Mouse (Mus musculus) bone marrow macrophage, adult 2 months (primary cell): ENCODE results near the gene Cftr. TPM values are rescaled to one million over a fixed set of nuclear protein-coding genes. Genes with fewer than 3 reads are reported as not detected.

ENCODE experiments used
- H3K27ac ChIP-seq: 2 replicates; pipeline ENCODE4 v1.5.1; 2012; ENCODE audit warnings: low read depth, low read length; ENCODE audit not compliant: insufficient read depth
- H3K4me1 ChIP-seq: 2 replicates; pipeline ENCODE4 v1.6.1; 2012; ENCODE audit warnings: low read length; ENCODE audit not compliant: control insufficient read depth, insufficient read depth
- H3K4me3 ChIP-seq: 2 replicates; pipeline ENCODE4 v1.5.1; 2012; ENCODE audit warnings: mild to moderate bottlenecking, low read length, moderate library complexity; ENCODE audit not compliant: insufficient read depth
- CTCF ChIP-seq: IDR thresholded peaks from 2 replicates; pipeline ENCODE4 v1.5.1; 2012; ENCODE audit warnings: low read depth, mild to moderate bottlenecking, low read length, moderate library complexity
- POLR2A ChIP-seq: IDR thresholded peaks from 2 replicates; pipeline ENCODE4 v1.6.1; 2012; ENCODE audit warnings: mild to moderate bottlenecking, low read depth, low read length, borderline replicate concordance
- polyA plus RNA-seq: library from polyadenylated mRNA; stranded (reverse); fragments of >200 nt; gene quantifications from 2 replicates; pipeline ENCODE4 v1.2.4, GENCODE M21; 2012; ENCODE audit not compliant: missing spikeins, insufficient read depth, insufficient read length

The Cftr gene
- polyA plus RNA-seq, 1 experiment, result not detected

DNA sequence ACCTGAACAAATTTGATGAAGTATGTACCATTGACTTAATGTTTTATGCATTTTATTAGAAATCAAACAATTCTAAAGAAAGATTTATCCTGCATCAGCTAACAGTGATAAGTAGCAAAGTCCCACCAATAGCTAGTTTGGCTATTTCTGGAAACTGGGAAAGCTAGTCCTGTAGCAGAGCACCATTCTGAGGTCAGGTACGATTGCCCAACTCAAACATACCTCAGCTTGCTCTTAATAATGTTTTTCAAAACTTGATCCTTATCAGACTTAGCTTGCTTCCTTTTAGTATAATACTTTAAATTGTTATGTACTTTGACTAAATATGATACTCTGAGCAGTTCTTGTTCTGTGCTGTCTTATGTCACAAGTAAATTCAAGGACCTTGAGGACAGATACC, 50.2 kb downstream of the Cftr start:
- no peak overlapping the region for H3K27ac ChIP-seq
- TF ChIP-seq POLR2A (no peak), CTCF (no peak)
- no peaks in the 10 kb centered on the region for H3K4me1 ChIP-seq
- no peak overlapping the region for H3K4me3 ChIP-seq

- no peak for TF ChIP-seq CTCF
- no peak for TF ChIP-seq POLR2A
- Histone ChIP-seq H3K4me3 (no peak overlapping the region), H3K4me1 (no peaks in the 10 kb centered on the region), H3K27ac (no peak overlapping the region)
These were observed 52.7 kb downstream of the Cftr start for GRCm38 (mm10) chr6:18223206-18223605.

DNA sequence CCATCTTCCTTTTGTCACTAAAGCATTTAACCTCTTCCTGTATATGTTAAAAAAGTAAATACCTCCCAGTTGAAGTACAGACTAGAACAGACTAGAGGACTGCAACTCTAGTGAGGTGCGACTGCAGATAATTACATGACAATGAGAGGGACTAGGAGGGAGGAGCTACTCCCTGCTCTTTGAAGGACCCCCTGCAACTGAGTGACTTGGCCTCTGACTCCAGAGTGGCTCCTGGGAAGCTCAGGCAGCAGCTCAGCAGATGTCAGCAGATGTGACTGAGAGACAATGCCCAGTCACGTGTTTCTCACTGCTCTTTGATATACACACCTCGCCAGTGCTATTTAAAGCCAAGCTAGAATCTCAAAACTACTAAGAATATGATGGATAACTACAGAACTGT, 54.7 kb downstream of the Cftr start:
- TF ChIP-seq CTCF, result no peak
- TF ChIP-seq POLR2A, result no peak
- H3K4me3 ChIP-seq, result no peak overlapping the region
- H3K27ac ChIP-seq, result no peak overlapping the region
- H3K4me1 ChIP-seq, result no peaks in the 10 kb centered on the region

GRCm38 (mm10) chr6:18246495-18246894, 76.0 kb downstream of the Cftr start:
- H3K4me3 ChIP-seq, result no peak overlapping the region
- no peaks in the 10 kb centered on the region for H3K4me1 ChIP-seq
- H3K27ac ChIP-seq, result no peak overlapping the region
- no peak for TF ChIP-seq CTCF
- TF ChIP-seq POLR2A, result no peak

DNA sequence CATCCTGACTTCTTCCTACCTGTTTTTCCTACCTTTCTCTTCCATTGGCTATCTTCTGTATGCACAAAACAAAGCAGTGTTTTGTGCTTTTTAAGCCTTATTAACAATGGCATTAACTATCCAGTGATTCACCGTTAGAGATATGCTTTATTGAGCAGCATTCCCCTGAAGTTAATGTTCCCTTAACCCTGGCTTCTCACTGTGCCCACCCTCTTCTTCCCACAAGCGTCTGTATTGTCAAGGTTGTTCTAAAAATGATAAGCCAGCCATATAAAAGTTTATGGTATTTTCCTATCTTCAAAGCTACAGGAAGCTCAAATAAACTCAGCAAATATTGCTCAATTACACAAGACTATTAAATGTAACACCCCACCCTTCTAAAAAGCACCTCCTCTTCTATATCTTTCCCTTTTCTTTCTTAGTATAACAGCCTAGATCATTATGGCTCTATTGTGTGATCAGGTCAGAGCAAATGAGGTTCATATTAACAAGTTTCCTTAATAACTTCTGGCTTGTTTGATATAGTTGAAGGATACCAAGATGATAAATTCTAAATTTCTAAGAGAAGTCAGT, 77.5 kb downstream of the Cftr start:
- no peak overlapping the region for H3K4me3 ChIP-seq
- H3K27ac ChIP-seq, result no peak overlapping the region
- H3K4me1 ChIP-seq, result no peaks in the 10 kb centered on the region
- TF ChIP-seq POLR2A (no peak), CTCF (no peak)

DNA sequence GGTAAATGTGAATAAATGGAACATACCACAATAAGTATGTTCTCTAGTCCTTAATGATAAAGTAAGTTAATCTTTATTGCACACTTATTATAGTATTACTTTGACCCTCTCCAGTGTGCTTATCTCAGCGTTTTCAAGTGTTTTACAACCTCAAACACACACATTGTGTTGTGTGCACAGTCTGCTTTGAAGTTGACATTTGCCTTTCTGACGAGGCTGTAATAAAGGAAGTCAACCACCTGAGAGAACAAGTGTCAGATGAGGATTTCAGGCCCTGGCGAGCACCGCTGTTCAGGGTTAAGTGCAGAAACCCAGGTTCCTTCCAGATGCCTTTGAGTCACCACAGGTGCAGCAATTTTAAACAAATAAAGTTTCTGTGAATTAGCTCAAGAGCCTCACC, 78.0 kb downstream of the Cftr start:
- no peaks in the 10 kb centered on the region for H3K4me1 ChIP-seq
- H3K27ac ChIP-seq, result no peak overlapping the region
- TF ChIP-seq CTCF (no peak), POLR2A (no peak)
- H3K4me3 ChIP-seq, result no peak overlapping the region

- Histone ChIP-seq H3K27ac (no peak overlapping the region), H3K4me1 (no peaks in the 10 kb centered on the region), H3K4me3 (no peak overlapping the region)
- no peak for TF ChIP-seq CTCF
- no peak for TF ChIP-seq POLR2A
These were observed 84.1 kb downstream of the Cftr start for GRCm38 (mm10) chr6:18254586-18254985.

DNA sequence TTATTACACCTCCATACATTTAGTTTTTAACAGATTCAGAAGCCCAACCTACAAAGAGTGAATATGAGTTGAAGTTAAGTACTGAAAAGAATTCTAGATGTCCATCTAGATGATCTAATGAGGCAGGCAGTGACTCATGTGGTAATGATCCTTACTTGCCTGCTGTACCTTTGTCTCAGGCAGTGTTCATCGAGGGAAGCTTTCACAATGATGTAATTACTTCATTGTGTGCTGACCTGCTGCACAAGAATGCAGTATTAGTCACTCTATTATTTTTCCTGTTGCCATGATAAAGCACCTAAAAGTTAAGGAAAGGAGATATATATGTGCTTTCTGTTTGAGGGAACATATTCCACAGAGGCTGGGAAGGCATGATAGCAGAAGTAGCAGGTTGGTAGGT, 100.5 kb downstream of the Cftr start:
- no peak overlapping the region for H3K4me3 ChIP-seq
- H3K27ac ChIP-seq, result no peak overlapping the region
- TF ChIP-seq POLR2A, result no peak
- no peak for TF ChIP-seq CTCF
- H3K4me1 ChIP-seq, result no peaks in the 10 kb centered on the region

DNA sequence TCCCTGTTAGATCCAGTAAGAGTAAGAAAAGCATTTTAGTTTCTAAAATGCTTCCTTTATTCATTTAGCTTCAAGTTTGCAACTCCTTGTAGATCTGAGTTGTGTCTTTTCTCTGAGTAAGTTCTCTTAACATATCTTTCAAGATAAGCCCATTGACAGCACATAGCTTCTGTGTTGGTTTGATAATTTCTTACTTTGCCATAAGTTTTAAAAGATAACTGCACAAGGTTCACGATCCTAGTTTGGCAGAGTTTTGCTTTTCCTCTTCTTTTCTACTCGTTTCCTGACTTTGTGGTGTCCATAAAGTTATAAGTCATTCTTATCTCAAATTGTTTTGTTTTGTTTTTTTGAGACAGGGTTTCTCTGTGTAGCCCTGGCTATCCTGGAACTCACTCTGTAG, 130.3 kb downstream of the Cftr start:
- TF ChIP-seq CTCF (no peak), POLR2A (no peak)
- no peak overlapping the region for H3K27ac ChIP-seq
- H3K4me3 ChIP-seq, result no peak overlapping the region
- no peaks in the 10 kb centered on the region for H3K4me1 ChIP-seq

DNA sequence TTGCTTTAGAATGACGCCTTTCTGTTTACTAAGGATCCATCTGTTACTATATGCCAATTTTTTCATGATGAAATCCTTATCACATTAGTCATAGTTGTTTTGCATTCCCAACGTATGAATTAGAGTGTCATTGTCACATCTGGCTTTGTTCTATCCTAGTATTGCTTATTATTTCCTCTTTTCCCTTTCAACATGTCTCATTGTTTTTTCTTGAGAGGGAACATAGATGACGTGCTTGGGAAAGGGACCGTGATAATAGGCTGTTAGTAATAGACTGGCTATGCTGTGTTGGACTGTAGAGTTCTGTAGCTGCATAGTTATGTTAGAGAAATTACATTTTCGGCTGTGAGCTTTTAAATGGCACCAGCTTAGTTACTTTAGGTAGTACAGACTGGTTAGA, 131.6 kb downstream of the Cftr start:
- H3K4me3 ChIP-seq, result no peak overlapping the region
- no peaks in the 10 kb centered on the region for H3K4me1 ChIP-seq
- TF ChIP-seq CTCF (no peak), POLR2A (no peak)
- H3K27ac ChIP-seq, result no peak overlapping the region

- TF ChIP-seq POLR2A (no peak), CTCF (no peak)
- Histone ChIP-seq H3K4me3 (no peak overlapping the region), H3K4me1 (no peaks in the 10 kb centered on the region), H3K27ac (no peak overlapping the region)
These were observed 132.7 kb downstream of the Cftr start for GRCm38 (mm10) chr6:18303228-18303627.
